Mouse (Mus musculus) cortical plate, adult 2 months (tissue): ENCODE measurements at regions not wholly inside any gene's neighbourhood (a gene's known extent, or its start where the extent isn't known, plus 50 kb on each side); places are given as distances from the start of the nearest gene placed in this dataset.

Experiments
- H3K27ac ChIP-seq: fragments of 200-500 bp; 2 replicates; pipeline ENCODE4 v1.5.1; 2012; ENCODE audit warnings: low read length, control low read depth, inconsistent platforms; ENCODE audit not compliant: insufficient read depth
- H3K4me1 ChIP-seq: fragments of 200-500 bp; 2 replicates; pipeline ENCODE4 v1.6.1; 2011; ENCODE audit warnings: low read length; ENCODE audit not compliant: control insufficient read depth, insufficient read depth
- H3K4me3 ChIP-seq: fragments of 200-500 bp; 2 replicates; pipeline ENCODE4 v1.5.1; 2011; ENCODE audit warnings: mild to moderate bottlenecking, low read length, control low read depth; ENCODE audit not compliant: insufficient read depth
- CTCF ChIP-seq: fragments of 200-500 bp; IDR thresholded peaks from 2 replicates; pipeline ENCODE4 v1.5.1; 2011; ENCODE audit warnings: mild to moderate bottlenecking, control low read depth, low read length; ENCODE audit not compliant: insufficient read depth; ENCODE audit errors: extremely low read depth
- POLR2A ChIP-seq: fragments of 200-500 bp; IDR thresholded peaks from 2 replicates; pipeline ENCODE4 v1.6.1; 2011; ENCODE audit warnings: mild to moderate bottlenecking, low read length, control low read depth; ENCODE audit not compliant: insufficient read depth; ENCODE audit errors: extremely low read depth

- TF ChIP-seq POLR2A (no peak), CTCF (no peak)
- Histone ChIP-seq H3K4me1 (no peaks in the 10 kb centered on the region), H3K27ac (no peak overlapping the region), H3K4me3 (no peak overlapping the region)
These were observed 51.1 kb upstream of the Ttc29 start for GRCm38 (mm10) chr8:78162046-78162445.

GRCm38 (mm10) chr8:78162763-78163508 lies 50.2 kb upstream of the Ttc29 start:
- Histone ChIP-seq H3K4me1 (no peaks in the 10 kb centered on the region), H3K27ac (no peak overlapping the region), H3K4me3 (no peak overlapping the region)
- TF ChIP-seq CTCF: no peak
- no peak for TF ChIP-seq POLR2A
